Mouse (Mus musculus): ENCODE results near the gene Nmu.

GRCm38 (mm10) chr5:76306261-76306660, 57.3 kb downstream of the Nmu start:
- TF ChIP-seq CTCF (IDR thresholded peaks at IDR 0.05; ENCODE audit: low read depth) (no peak), EP300 (optimal IDR thresholded peaks at IDR 0.05) (no peak)
